Mouse (Mus musculus) MEL (cell line): ENCODE data around the gene Rundc3a.
A peak's percentile ranks its signal among the peaks of the same experiment; 100 is the strongest.

ENCODE experiments used
- GABPA ChIP-seq: IDR thresholded peaks from 2 replicates; pipeline ENCODE4 v1.6.1; 2012; ENCODE audit warnings: low read depth, mild to moderate bottlenecking, inconsistent platforms, low read length, improper control_type of control experiment, moderate library complexity
- NELFE ChIP-seq: IDR thresholded peaks from 2 replicates; pipeline ENCODE4 v1.6.1; 2011; ENCODE audit warnings: low read depth, low read length, improper control_type of control experiment
- POLR2AphosphoS5 ChIP-seq: IDR thresholded peaks from 2 replicates; pipeline ENCODE4 v1.6.1; 2012; ENCODE audit warnings: low read depth, borderline replicate concordance, mild to moderate bottlenecking, inconsistent platforms, low read length, moderate library complexity, mixed read lengths

DNA sequence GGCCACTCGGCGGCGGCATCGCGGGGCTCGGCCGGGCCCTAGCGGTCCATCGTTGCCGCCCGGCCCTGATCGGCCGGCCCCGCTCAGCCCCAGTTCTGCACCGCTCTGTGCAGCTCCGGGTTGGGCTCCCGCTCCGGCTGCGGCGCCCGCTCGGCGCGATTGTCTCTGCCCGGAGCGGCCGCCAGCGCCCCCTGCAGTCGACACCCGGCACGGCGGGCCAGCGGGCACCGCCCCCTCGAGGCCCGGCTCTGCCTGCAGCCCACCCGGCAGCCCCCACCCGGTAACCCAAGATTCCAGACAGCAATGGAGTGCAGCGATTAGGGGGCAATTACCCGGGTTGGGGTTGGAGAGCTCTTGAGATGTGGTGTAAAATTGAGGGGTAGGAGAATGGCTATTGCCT, 54.3 kb downstream of the Rundc3a start, which contains the start of gene Fam171a2:
- TF ChIP-seq POLR2AphosphoS5, result no peak
- TF ChIP-seq GABPA, result no peak
- TF ChIP-seq NELFE, result peak; percentile 44
